Mouse (Mus musculus) granulocyte monocyte progenitor cell, adult 5-6 weeks (primary cell): ENCODE measurements around the gene Sept7. TPM values are rescaled to one million over a fixed set of nuclear protein-coding genes. Genes with fewer than 3 reads are reported as not detected.
"Not testable (repeated sequence)": the region's sequence is repeated elsewhere in the genome, so short reads cannot be mapped to it uniquely, and the experiment has no call there.

Experiments
- ATAC-seq: replicated peaks from 2 replicates; pipeline ENCODE4 v1.8.0; 2016; ENCODE audit warnings: mild to moderate bottlenecking, moderate TSS enrichment, inconsistent platforms; ENCODE audit not compliant: poor library complexity, severe bottlenecking
- total RNA-seq, 2 experiments: library from RNA; stranded (forward) in 1 of 2; stranded (reverse) in 1 of 2; fragments of 200-712, 200-1000 nt in 1 of 2; fragments of >200 nt in 1 of 2; fragmentation: Nextera tagmentation in 1 of 2; gene quantifications; 2 replicates each; pipeline ENCODE4 v1.2.3; 2014 to 2017

Gene Sept7
- total RNA-seq, 2 experiments from 2014 or later = 128 to 283 TPM

DNA sequence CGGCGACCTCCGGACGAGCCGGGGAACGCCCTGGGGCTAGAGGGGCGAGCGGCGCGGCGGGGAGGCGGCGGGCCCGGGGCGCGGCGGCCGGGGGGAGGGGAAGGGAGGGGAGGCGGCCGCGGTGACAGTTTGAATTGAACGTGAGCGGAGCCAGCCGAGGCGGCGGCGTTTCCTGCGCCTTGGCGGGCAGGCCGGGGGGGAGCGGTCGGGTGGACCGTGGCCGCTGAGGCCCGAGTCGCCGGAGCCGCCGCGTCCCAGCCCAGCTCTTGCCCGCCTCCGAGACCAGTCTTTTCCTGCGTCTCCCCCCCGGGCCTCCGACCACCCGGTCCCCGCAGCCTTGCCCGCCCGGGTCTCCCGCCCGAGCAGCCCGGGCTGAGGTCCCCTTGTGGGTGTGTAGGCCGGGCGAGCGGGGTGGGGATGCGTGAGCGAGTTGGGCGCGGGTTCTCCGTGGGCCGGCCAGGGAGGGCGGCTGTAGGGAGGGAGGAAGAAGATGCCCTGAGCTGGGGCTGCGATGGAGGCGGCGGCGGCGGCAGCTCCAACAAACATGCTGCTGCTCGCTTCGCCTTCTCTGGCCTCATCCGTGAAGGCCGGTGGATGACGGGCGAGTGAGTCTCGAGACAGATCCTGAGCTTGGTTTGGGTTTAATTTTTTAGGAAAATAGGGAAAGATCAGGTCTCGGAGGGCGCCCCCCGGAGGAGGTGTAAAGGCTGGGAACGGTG lies 679 bp downstream of the Sept7 start:
- peak; percentile 6 for ATAC-seq

DNA sequence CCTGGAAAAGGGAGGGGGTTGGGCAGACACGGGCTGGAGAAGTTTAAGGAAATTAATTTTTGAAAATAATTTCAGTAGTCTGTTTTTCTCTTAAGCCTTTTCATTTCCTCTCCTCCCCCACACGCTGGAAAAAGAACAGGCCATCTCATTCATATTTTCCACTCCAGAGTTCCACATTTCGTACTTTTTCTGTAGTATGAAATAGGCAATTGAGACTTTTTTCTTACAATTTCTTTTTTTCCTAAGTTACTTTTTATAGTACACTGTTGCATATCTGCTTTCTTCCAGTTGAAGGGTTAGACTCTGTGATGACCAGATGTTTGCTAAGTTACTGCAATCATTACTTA lies 1.2 kb downstream of the Sept7 start:
- no peak for ATAC-seq

DNA sequence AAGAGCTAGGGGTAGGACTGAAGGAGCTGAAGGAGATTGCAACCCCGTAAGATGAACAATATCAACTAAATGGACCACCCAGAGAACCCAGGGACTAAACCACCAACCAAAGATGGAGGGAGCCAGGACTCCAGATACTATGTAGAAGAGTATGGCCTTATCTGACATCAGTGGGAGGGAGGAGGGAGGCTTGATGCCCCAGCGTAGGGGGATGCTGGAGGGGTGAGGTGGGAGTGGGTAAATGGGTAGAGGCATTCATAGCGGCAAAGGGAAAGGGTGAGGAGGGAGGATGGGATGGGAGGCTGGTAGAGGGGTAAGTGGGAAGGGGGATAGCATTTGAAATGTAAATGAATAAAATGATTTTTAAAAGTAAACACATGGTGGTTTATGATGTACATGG lies 8.2 kb downstream of the Sept7 start:
- no peak for ATAC-seq

DNA sequence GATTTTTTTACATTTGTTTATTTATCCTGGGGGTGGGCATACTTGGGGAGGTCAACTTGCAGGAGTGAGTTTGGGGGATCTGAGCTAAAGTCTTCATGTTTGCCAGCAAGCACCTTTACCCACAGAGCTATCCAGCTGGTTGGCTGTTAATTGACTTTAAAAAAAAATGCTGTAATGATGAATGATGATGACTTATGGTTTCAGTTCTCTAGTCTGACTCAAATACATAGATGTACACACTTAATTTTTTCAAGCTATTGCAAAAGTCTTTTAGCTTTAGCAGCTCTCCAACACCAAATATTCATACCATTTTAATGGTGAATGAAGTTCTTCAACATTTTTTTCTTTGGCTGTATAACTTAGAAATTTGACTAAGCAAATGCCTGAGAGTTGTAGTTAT lies 8.7 kb downstream of the Sept7 start:
- ATAC-seq = peak; percentile 95

DNA sequence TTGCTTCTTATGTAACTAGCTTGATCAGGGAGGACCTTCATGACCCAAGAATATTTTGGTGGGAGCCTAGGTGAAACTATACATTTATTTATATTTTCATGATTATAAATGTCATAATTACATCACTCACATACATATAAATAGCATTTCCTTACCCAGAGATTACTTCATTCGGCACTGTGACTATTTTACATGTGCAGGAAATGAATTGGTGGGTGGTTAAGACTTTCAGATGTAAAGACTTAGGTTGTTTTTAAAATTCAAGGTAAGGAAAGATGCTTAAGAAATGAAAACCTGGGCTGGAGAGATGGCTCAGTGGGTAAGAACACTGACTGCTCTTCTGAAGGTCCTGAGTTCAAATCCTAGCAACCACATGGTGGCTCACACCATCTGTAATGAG lies 9.8 kb downstream of the Sept7 start:
- ATAC-seq = no peak

DNA sequence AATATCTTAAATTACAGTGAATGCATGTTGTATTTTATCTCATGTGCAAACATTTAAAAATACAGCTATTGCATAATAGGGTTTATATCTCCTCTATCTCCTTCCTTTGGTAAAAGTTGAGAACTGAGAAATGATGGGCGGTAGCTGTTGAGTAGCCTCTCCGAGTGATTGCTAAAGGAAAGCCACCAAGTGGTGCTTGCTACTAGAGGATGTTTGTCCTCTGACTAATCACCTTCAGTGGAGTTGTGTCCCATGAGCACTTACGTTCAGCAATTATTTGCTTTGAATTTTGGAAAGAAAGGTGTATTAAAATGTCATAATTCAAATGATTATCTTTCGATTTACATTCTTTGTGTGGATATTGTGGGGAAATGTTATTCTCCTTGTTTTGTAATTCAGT lies 13.6 kb downstream of the Sept7 start:
- no peak for ATAC-seq

DNA sequence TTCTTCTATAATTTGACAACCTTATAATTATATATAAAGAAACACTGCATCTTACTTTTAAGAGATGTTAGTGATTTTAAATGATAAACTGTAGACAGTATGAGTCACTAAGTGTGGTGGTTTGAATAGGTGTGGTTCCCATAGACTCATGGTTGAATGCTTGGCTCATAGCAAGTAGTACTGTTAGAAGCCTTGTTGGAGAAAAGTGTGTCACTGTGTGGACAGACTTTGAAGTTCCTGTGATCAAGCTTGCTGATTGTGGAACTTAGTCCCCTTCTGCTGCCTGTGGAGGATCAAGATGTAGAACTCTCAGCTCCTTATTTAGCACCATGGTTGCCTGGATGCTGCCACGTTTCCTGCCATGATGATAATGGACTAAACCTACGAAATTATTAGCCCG lies 14.9 kb downstream of the Sept7 start:
- no peak for ATAC-seq

DNA sequence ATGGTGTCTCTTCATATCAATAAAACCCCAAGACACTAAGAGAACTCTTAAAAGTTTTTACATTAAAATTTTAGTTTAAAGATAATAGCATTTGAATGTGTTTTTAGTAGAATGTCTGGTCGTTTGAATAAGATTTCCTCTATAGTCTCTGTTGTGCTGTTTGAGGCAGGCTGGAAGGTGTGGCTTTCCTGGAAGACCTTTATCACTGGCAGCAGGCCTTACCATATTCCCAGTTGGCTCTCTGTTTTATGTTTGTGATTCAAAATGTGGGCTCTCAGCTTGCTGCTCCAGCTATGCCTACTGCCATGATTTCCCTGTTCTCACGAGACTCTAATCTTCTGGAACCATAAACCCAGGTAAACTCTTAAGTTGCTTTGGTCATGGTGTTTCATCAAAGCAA lies 15.3 kb downstream of the Sept7 start:
- no peak for ATAC-seq

DNA sequence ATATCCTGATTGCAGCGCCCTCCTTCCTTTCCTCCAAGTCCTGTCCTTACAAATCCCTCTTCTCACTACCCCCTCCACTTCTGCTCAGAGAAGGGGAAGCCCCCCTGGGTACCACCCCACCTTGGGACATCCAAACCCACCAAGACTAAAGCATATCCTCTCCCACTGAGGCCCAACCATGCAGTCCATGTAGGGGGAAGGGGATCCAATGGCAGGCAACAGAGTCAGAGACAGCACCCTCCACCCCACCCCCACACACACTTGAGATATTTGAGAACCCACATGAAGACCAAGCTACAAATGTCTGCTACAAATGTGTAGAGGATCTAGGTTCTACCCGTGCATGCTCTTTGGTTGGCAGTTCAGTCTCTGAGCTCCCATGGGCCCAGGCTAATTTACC lies 19.7 kb downstream of the Sept7 start:
- no peak for ATAC-seq

DNA sequence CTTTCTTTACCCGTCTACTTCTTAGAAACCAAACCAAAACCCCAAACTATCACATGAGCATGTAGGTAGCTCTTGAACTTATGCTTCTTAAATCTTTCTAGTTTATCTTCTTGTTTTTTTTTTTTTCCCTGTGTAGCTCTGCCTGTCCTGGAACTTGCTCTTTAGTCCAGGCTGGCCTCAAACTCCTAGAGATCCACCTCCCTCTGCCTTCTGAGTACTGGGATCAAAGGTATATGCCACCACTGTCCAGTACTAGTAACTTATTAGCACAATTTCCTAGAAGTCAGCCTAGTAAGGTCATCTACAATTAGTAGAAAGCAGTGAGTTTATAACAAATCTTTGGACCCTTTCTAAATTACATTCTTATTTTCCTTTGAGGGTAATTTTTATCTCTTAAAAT lies 37.6 kb downstream of the Sept7 start:
- no peak for ATAC-seq

DNA sequence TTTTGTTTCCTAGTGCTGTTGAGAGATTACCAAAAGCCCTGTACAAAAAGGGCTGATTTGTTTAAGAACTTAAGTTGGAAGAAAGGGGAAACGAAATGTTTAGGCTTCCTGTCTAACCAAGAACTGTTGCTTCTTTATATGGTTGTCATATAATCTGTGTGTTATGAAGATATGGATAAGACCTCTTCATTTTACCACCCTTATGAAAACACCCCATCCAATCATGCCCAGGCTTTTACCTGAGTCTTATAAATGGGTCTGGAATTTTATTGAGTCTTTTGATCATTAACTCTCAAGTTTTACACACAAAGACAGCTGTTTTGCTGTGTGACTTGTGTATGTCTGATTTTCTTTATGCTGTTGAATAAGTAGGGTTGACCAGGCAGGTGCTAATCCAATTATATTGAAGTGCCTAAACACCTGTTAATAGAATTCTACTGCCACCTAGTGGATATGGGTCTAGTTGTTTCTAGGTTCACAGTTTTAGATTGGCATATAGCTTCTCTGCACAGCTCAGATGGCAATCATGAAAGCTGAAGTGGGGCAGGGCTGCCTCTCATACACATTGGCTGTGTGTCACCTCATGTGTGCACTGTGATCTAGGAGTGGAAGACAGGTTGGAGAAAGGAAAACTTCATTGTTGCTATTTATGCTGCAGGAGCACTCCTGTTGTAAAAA lies 57.4 kb downstream of the Sept7 start:
- ATAC-seq = peak; percentile 90

DNA sequence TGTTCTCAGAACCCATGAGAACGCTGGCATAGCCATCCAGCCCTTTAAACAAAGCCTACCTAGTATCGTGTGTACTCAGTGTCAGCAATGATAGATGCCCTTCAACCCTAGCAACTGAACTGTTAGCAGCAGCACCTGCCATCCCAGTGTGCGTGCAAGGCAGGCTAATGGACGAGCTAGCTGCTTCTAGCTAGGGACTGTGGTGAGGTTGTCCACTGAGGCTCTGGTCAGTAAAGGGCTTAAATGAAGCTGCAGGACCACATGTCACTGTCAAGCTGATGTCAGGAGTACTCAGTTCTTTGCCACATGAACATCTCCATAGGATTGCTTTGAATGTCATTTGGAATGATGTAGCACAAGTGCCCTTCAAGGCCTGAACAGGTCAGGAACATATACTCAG lies 62.1 kb downstream of the Sept7 start:
- no peak for ATAC-seq

DNA sequence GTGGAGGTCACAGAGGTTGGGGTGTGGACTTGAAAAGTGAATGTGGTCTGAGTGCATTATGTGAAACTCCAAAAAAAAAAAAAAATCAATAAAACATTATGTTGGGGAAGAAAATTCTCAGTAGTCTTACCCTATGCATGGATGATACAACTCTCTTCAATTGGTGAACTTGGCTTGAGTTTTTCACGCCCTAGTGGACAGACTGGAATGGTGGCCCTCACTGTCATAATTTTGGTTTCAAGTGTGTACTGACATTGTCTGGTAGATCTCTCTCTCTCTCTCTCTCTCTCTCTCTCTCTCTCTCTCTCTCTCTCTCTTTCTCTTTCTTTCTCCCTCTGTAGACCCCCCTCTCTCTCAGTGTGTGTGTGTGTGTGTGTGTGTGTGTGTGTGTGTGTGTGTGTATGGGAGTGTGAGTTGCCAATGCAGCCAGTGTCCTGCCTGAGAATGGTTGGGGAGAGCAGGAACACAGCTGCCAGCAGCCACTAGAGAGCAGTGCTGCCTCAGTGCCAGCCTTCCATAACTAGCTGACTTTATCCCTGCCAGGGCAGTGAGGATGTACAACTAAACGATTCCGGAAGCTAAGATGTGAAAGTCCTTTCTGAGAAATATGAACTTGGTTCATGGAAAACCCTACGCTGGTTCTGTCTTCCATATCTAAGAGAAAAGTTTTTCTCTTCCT lies 65.7 kb downstream of the Sept7 start:
- peak; percentile 86 for ATAC-seq

DNA sequence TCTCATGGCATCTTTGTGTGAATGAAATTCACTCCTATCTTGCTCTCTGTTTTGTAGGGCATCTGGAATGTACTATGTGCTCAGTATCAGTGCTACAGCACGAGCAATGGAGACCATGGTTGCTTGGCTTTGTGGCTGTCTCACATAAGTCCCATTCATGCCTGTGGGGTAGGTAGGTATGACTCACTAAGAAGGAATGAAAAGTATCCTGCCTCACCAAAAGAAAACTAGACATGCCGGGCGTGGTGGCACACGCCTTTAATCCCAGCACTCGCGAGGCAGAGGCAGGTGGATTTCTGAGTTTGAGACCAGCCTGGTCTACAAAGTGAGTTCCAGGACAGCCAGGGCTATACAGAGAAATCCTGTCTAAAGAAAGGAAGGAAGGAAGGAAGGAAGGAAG lies 67.4 kb downstream of the Sept7 start:
- ATAC-seq = not testable (repeated sequence)

DNA sequence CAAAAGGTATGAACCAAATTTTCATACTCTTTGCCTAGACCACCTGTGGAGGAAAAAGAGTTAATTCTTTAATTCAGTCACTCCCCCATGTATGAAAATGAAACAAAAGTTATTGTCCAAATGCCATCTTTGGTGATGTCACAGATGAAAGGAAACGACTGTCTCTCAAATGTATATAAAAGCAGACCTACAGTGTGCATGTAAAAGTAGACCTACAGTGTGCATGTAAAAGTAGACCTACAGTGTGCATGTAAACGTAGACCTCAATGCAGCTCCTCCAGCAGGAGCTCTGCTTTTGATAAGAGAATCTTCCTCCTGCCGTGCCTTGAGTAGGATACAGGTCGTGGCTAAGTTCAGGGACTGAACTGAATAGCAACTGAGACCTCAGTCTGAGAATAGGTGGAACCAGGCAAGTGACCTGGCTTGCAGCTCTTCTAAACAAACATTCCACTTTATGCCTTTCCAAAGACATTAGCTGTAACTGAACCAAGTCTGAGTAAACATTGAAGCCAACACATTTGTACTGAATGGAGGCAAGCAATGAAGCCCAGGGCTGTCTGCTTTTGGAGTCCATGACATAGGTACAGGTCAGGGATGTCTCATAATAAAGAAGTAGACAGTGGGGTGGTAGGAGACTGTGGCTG lies 75.6 kb downstream of the Sept7 start:
- ATAC-seq = no peak

DNA sequence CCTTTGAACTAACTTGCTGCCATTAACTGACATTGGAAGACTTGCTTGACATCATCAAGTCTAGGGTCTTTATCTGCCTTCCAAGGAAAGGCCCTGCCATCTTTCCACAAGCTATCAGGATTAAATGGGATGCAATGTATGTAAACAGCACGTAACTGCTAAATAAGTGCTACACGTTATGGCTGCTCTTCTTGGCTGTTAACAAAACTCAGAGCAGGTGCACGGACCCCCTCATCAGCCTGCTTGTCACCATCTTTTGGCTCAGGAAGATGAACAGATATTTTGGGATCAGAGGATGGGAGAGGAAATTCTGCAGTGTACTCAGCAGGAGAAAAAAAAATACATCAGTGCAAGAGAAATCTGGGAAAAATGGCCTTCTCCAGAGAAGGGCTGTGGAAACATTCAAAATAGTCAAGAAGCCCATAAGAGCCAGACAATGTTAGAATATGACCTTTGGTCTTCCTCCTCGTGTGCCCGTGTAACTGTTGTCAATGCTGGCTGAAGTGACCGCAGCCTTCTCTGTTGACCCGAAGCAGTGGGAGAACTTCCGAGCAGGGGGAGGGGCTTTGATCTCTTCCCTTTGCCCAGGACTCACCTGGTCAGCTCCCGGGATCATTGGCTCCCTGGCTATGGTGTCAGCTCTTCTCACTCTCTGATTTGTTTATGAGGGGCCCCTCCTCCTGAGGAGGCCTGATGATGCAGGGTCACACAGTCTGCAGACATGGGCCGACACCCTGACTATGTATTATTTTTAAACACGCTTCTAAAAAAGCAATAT lies 76.9 kb downstream of the Sept7 start:
- ATAC-seq = no peak

DNA sequence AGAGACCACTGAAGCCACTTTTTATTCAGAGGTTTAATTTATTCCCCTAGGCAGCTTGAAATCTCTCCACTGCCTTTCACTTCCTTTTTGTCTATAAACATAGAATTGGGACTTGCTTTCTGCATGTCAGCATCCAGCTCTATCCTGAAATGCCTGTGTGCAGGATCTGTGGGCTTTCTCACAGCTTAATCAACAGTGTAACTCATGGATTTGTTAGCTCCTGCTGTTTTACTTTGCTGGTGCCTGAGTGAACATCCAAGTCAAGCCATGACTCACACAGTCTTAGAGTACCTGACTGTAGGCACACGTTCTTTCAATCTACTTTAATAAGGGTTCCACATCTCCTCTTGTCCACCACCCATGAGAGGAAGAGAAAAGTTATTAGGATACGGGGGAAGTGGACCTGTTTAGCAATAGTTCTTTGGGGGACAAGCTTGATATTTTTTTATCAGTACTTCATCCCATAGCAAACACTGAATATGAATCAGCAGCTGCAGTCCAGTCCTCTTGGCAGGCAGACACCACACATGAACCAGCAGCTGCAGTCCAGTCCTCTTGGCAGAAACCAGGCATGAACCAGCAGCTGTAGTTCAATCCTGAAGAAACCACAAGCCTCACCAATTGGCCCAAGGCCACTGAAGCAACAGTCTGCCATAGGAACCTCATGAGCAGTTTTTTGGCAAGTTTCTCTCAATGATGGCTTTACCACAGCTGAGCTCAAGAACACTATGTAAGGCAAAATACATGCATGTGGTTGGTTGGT lies 85.4 kb downstream of the Sept7 start:
- ATAC-seq = no peak

DNA sequence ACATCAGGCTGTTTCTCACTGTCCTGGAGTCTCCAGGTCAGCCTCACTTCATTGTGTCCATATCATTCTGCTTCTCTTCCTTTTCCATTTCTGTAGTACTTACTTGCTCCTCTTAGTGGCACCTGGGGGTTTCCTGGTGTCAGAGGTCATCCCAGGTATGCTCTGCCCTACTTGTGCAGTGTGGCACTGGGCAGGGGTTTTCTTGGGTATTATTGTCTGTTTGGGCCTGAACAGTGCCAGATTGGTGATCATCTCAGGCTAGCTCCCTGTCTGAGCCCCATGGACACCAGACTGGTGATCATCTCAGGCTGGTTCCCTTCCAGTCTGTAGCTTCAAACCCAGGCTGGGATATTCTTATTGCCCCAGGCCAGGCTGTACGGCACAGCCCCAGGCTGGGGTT lies 88.2 kb downstream of the Sept7 start:
- no peak for ATAC-seq

DNA sequence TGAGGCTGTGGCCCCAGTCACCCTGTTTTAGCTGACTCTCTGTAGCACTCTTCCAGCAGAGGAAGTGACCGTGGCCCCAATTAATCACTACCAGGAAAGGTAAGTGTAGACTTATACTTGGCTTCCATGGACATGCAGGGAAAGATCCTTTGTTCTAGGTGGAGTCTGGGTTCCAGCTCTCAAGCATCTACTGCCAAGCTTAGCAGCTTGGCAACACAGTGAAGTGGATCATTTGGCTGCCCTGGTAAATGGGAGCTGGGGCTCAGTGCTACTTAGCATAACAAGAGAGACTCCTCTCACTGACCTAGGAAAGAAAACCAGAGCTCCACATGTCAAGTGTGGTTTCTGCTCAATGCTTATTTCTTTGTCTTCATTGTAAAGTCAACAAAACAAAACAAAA lies 101.5 kb downstream of the Sept7 start:
- ATAC-seq = no peak

DNA sequence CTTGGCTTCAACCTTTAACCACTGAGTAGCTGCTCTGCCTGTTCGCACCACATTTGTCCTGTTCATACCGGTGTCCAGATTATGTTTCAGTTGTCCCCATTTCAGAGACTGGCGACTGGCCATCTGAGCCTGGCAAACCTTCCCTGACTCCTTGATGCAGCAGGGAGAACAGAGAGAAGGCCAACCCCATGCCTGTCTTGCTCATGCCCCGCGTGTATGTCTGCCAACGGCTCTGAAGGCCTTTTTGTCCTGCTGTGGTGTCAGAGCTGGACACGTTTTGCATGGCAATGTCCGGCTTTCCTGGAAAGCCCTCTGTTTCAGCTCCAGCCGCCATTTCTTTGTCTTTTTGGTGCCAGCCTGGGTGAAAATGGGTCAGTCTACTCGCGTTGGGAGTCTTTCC lies 103.6 kb downstream of the Sept7 start:
- no peak for ATAC-seq
